Mouse (Mus musculus) heart, adult 2 months (tissue): ENCODE results near the gene Rabl3.

ENCODE experiments used
- CTCF ChIP-seq: fragments of 200-600 bp; IDR thresholded peaks from 2 replicates; pipeline ENCODE4 v1.8.1; 2022; ENCODE audit warnings: antibody characterized with exemption, mild to moderate bottlenecking, moderate library complexity
- EP300 ChIP-seq: fragments of 200-500 bp; IDR thresholded peaks from 2 replicates; pipeline ENCODE4 v1.6.1; 2011; ENCODE audit warnings: low read depth, low read length, control low read depth; ENCODE audit not compliant: insufficient read depth

GRCm38 (mm10) chr16:37530170-37530569, 9.5 kb upstream of the Rabl3 start:
- no peak for TF ChIP-seq CTCF
- TF ChIP-seq EP300, result no peak
